Mouse (Mus musculus): ENCODE measurements around the gene Ifnl3.

DNA sequence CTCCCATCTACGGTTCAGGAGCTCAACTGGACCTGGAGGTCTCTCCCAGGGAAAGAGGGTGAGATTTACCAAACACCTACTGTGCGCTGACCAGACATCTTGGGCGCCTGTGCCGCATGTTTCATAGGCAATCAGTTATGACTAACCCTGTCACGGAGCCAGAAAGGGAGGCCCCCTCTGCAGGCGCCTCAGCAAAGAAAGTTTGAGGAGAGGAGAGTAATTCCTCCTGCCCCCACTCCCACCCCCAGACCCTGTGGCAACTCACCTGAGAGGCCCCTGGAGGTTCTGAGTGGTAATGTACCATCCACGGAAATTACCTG is 23.2 kb downstream of the Ifnl3 start:
- TF ChIP-seq CTCF (IDR thresholded peaks at IDR 0.05; ENCODE audit: low read depth) (no peak), EP300 (IDR thresholded peaks at IDR 0.05; ENCODE audit: low read depth) (no peak)

Data from liver, embryonic 14.5 days (tissue).